Mouse (Mus musculus) megakaryocyte, adult 5-6 weeks (primary cell): ENCODE results near the gene Des. TPM values are rescaled to one million over a fixed set of nuclear protein-coding genes. Genes with fewer than 3 reads are reported as not detected.

Experiments
- ATAC-seq: 2 replicates; pipeline ENCODE4 v1.8.0; 2016; ENCODE audit warnings: mild to moderate bottlenecking, inconsistent platforms; ENCODE audit not compliant: poor library complexity, severe bottlenecking
- total RNA-seq, 2 experiments: library from RNA; stranded (forward) in 1 of 2; stranded (reverse) in 1 of 2; fragments of 153-499, 151-499 nt in 1 of 2; fragments of 221-1000, 200-1000 nt in 1 of 2; gene quantifications; 2 replicates each; pipeline versions ENCODE4 v1.2.3 to v1.2.4; 2015 to 2017

Gene Des
- total RNA-seq, 2 experiments from 2014 or later, result not detected

DNA sequence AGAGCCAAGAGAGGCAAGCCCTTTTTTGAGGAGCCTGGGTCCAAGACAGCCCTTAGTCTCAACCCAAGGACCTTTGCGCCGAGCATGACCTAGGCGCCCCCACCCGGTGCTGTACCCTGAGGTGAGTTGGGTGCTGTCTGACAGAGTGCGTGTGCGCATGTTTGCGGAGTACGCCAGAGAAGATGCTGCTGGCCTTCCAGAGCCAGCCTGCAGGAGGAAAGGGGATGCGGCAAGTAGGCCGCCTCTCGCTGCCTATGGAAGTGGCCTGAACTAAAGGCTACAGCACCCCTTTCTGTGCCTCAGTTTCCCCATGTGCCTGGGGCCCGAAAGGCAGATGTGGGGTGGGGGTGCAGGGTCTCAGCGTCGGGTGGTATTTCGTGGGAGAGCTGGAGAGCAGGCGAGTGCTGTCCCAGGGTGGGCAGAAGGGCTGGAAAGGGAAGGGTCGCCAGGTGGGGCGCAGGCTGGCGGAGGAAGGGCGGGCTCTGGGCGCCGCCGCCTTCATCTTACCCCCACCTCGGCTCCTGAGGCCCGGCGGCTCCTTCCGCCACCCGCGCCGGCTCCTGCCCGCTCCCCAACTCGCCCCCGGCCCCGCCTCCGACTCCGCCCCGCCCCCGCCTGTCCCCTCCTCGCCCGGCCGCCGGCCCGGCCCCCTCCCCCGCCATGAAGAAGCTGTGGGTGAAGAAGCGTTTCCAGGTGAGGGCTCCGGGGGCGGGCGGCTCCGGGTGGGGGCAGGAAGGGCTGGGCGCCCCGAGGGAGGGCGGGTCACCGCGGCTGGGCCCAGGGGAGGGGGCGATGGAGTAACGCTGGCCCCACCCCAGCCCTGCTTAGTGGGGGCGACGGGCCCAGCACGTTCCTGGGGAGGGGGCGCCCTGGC, 21.6 kb downstream of the Des start:
- no peak for ATAC-seq

DNA sequence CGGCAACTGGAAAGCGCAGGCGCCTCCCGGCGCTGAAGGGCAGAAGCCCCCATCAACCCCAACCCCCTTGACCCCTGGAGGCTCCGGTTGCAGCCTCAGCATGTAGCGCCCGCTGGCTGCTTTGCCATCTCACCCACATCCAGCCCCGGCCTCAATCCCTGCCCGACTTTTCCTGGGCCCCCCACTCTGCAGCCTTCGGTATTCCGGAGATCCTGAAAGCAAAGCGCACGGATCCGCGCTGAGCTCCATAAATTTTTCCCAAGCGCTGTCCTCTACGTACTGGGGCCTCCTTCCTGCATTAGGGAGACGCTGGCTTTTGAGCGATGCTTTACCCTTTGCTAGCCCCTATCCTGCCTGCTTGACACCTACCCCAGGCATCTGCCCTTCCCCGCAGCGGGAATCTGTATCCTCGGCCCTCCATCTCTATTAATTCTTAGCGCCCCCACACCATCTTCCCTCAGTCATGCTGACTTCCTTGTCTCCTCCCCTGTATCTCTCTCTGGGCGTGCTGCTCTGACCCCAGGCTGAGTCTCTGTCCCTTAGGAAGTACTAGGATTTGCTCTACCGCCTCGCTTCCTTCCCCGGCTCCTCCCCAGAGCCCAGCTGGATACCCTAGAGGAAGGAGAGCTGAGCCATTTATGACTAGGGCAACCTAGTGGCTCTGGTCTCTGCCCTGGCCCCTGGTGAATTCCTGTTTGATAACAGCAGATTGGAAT, 22.4 kb downstream of the Des start:
- ATAC-seq, result no peak

DNA sequence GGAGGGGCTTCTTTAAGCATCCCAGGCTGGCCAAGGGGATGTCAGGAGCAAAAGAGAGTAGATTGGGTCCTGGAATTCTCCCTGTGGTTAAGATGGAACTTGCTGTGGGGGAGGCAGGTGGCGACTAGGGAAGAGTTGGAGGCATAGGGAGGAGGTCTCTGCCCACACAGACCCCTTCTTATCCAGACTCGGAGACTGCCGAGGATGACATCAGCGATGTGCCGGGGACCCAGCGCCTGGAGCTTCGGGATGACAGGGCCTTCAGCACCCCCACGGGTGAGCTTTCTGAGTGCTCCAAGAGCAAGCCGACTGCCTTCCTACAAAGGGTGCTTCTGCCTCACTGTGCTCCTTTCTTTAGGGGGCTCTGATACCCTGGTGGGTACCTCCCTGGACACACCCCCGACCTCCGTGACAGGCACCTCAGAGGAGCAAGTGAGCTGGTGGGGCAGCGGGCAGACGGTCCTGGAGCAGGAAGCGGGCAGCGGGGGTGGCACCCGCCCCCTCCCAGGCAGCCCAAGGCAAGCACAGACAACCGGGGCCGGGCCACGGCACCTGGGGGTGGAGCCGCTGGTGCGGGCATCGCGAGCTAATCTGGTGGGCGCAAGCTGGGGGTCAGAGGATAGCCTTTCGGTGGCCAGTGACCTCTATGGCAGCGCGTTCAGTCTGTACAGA, 24.5 kb downstream of the Des start:
- no peak for ATAC-seq

DNA sequence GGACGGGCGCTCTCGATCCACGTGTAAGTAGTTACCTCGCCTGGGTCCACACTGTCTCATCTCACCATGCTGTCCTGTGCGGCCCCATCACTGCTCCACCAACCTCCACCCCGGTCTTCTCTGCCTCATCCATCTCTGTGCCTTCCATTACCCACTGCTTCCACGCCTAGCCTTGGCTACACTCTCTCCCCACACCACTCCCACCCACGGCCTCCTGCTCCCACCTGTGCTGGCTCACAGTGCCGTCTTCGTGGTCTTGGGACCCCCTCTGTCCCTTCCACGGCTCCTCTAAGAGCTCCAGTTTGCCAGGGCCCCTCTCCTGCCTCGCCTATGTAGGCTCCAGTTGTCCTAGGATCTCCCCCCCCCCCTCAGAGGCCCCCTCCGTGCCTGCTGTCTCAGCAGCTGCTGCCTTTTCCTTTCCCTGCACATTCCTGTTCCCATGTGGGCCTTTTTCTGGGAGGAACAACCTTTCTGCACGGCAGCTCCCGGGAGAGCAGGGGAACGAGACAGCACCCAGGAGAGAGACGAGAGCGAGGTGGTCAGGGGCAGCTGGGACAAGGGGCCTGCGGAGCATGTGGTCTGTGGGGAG, 25.1 kb downstream of the Des start:
- ATAC-seq, result no peak

DNA sequence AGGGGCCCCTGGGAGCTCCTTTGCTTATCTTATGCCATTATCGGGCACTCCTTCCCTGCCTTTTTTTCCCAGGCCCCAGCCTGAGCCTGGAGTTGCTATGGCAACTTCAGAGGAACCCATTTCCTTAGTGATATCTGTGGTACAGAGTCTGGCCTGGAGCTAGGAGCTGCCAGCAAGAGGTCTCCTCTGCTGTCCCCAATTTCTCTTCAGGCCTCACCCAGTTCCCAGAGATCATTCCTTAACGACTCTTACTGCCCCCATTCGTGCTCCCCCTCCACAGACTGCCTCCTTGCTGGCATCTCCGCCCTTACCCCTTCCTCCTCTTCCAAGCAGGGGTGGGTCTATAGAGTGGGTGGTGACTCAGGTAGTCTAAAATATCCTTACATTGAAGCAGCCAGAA, 26.0 kb downstream of the Des start:
- ATAC-seq, result no peak

DNA sequence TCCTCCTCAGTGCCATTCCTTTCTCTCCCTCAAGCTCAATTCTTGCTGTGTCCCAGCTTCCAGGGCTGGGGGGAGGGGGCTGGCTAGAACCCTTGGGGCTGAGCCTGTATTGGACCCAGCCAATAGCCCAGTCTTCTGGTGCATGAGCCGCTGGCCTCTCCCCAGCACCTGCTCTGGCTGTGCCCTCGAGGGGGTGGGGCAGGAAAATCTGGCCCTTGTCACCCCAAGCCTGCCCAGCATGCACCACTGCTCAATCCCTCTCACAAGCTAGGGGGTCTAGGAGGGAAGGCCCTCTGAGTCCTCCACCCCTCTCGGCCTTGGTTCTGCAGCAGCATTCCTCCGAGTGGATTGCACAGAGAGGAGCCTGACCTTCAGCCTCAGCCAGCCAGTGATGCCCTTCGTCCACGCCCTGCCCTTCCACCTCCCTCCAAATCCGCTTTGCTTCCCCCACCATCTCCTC, 27.4 kb downstream of the Des start:
- no peak for ATAC-seq

DNA sequence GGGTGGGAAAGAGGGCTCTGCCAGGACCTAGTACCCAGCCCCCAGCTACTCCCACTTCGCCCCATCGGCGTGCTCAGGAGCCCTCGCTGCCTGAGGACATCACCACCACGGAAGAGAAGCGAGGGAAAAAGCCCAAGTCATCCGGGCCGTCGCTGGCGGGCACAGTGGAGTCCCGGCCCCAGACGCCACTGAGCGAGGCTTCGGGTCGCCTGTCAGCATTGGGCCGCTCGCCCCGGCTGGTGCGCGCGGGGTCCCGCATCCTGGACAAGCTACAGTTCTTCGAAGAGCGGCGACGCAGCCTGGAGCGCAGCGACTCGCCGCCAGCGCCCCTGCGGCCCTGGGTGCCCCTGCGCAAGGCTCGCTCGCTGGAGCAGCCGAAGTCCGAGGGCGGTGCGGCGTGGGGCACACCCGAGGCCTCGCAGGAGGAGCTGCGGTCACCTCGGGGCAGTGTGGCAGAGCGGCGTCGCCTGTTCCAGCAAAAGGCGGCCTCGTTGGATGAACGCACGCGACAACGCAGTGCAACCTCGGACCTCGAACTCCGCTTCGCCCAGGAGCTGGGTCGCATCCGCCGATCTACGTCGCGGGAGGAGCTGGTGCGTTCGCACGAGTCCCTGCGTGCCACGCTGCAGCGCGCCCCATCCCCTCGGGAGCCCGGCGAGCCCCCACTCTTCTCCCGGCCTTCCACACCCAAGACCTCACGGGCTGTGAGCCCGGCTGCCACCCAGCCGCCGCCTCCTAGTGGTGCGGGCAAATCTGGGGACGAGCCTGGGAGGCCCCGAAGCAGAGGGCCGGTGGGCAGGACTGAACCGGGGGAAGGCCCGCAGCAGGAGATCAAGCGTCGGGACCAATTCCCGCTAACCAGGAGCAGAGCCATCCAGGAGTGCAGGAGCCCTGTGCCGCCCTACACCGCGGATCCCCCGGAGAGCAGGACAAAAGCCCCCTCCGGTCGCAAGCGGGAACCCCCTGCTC, 28.1 kb downstream of the Des start:
- ATAC-seq, result no peak

DNA sequence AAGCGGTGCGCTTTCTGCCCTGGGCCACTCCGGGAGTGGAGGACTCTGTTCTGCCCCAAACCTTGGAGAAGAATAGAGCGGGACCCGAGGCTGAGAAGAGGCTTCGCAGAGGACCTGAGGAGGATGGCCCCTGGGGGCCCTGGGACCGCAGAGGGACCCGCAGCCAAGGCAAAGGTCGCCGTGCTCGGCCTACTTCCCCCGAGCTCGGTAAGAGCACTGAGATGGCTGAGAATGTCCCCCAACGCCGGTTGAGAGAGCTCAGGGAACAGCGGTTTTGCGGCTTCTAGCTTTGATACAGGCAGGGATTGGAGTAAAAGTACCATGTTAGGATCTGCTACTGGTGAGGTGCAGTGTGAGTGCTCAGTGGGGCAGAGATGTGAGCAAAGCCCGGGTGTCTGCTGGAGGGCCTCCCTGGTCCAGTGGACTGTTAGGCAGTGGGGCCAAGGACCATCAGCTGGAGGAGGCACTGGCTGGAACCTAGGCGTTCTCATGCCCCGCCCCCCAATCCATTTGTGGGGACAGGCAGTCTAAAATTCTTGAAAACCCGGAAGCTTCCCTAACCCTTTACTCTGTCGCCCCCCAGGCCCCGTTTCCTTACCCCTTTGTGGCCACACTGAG, 28.9 kb downstream of the Des start:
- no peak for ATAC-seq

DNA sequence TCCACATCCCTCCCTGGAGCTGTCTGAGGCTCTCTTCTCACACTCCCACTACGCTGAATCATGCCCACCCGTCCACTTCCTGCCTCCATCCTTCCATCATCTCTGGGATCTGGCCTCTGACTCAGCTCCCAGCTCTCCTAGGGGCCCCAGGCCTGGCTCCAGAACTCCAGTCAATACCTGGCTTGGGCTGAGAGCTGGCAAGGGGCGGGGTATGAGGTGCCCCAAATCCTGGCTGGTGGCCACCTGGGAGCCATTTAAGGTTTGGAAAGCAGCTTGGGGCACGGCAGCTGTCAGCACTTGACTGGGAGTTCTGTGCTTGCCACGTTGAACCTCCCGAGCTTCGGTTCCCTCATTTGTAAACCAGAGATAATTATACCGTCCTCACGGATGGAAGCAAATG, 33.0 kb downstream of the Des start:
- no peak for ATAC-seq

DNA sequence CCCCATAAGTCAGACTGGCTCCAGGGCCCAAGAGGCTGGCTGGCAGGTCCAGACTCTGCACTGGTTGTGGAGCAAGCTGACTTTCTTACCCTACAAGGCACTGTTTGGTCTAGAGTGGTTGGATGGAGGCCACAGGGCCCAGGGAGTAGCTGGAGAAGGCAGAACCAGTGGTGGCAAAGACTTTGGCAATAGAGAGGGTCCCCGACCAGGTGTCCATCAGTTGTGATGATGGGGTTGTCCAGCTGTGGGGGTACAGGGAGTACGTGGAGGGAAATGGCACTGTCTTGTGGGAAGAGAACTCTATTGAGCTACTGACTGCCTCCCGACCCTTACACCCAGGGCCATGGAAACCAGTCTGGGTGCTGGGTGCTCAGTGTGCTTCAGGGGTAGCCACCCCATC, 33.7 kb downstream of the Des start:
- no peak for ATAC-seq

DNA sequence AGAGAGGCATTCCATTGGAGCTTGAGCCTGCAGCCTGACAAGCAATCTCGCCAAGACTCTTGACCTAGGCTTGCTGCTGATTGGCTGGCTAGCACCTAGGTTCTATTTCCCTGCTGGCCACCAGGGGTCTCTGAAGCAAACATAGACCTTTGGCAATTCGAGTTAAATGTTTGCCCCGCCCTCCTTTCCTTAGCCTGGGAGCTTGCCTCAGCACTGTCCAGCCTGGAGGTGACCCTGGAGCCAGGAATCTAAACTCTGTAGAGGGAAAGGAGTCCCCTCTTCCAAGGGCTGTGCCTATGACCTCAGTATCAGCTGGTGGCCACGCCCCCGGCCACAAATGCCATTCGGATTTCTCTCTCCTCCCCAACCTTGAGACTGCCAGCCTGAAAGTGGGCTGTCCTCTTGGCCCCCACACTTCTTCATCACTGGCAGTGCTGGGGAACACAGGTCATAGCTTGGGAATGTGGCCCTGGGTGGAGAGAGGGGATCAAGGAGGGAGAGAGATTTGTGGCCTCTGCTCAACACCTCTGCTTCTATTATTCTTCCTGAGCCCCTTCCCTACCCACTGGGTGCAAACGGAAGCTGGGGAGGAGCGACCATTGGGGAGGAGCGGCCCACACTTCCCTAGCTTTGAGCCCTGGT, 38.8 kb downstream of the Des start:
- peak; percentile 64 for ATAC-seq

DNA sequence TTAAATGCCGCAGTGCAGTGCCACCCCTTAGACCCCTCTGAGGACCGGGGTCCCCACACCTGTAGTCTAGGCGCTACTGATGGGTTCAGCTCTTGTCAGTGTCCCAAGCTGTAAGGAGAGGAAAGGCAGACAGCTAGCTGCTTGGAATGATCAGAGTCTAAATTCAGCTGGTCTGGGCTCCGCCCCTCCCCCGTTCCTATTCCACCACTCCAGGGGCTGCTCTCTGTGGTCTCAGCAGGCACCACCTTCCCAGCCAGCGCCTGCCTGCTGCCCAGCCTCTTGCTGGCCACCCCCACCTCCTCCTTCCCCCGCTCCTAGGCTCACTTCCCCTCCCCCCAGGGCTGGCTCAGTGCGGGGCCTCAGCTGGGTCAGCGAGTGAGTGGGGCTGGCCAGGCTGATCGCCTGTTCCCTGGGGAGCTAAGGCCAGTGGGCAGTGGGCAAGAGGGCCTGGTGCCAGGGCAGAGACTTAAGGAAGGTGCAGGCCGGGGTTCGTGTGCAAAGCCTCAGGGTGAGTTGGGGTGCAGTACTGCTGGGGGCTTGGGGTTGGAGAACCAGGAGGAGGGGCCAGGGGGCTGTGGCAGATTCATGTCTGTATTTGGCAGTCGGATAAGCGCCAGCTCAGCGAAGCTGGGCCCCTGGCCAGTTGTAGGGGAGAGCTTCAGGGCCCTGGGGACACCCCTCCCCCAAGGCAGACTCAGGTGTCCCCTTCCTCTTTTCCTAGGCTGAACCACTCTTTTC, 39.8 kb downstream of the Des start:
- ATAC-seq, result no peak

DNA sequence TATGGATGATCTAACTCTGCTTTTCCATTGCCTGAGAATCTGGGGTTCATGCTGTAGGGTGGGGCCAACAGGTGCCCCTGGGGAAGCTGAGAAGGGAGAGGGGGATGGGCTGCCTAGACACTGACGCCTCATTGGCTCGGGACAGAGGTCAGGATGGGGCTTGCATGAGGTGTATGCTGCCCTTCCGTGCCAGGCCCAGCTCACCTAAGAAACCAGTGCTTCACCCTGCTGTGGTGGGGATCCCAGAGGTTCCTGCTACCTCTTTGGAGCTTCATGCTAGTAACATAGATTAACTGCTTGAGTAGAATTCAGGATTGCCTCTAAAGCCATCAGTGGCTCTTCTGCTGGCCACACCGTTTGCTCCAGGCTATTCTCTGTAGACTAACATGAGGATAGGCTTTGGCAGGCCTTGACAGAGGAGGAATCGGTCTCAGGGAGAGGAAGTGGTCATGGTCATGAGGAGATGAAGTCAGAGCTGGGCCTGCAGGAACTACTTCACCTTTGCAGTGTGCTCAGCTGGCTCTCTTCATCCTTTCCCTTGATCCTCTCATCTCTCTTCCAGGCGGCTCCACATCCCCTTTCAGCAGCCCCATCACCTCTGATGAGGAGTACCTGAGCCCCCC, 40.5 kb downstream of the Des start:
- ATAC-seq, result no peak

DNA sequence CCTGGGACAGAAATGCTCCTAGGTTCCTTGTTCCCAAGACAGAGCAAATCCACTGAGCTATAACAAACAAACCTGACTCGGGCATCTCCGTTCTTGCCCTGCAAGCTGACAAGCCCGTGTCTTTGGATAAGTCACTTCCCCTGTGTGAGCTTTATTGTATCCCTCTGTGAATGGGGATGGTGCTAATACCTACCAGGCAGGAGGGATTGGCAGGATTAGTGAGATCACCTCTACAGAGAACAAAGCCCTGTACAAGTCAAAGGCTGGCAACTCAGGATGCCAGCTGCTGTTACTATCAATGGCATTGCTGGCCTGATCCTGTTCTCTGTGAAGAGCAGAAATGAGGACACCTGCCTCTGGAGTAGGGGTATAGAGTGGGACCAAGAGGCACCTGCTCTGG, 45.4 kb downstream of the Des start:
- ATAC-seq, result no peak

DNA sequence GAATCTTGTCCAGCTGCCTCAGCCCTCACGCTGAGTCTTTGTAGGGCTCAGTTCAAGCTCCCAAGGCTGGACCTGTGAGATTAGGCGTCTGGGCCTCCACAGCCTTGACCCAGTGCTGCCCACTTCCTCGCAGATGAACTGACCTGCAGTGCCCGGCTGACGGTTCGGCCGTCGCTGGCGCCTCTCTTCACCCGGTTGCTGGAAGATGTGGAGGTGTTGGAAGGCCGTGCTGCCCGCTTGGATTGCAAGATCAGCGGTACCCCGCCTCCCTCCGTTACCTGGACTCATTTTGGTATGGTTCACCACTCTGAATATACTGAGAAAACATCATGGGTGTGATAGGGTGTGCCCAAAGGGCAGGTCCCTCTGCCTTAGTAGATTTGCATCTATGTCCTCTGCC, 46.0 kb downstream of the Des start:
- ATAC-seq, result no peak

DNA sequence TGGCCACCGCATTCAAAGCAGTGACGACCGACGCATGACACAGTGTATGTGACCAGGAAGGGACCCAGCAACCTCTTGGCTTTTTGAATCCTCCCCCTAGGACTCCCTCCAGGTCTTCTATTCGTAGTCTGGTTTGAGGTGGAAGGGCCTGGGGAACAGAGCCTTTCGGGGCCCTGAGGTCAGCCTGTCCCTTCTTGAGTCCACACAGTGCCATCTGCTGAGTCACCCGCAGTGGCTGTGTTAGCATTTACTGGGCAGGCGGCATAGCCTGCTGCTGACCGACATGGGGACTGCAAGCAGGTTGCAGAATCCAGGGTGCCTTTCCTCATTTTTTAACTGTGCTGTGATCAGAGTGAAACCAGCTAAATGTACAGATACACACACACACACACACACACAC, 46.9 kb downstream of the Des start:
- ATAC-seq, result no peak

DNA sequence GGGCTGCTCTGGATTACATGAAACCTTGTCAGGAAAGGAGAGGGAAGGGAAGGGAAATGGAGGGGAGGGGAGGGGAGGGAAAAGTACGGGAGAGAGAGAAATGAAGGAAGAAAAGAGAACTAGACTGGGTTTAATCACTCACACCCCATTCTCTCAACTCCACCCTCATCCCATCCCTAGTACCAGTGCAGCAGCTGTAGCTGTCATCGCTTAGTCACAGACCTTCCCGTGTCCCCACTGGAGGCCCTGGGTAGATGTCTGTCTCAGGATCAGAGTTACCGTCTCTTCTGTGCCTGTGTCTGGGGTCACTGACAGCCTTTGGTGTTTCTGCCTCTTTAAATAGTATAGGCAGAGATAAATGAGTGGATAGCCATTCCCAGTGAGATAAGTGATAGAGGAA, 48.1 kb downstream of the Des start:
- ATAC-seq, result no peak

DNA sequence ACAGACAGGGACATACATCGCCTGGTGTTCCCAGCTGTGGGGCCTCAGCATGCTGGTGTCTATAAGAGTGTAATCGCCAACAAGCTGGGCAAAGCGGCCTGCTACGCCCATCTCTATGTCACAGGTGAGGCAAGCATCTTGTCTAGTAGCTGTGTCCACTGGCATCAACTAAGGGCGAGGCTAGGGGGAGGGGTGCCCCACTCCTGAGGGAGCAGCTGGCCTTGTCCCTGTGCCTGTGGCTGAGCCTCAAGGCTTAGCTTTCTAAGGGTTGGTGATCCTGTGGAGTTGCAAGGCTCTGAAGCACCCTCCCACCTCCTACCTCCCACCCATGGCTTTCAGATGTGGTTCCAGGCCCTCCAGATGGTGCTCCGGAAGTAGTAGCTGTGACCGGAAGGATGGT, 49.8 kb downstream of the Des start:
- no peak for ATAC-seq
